Mouse (Mus musculus) liver, postnatal 0 days (tissue): ENCODE results near the gene Tcfl5.

Experiments
- CTCF ChIP-seq: sonication (generic); IDR thresholded peaks from 2 replicates; pipeline ENCODE4 v1.5.1; 2016; ENCODE audit warnings: antibody characterized with exemption, low read depth
- EP300 ChIP-seq: IDR thresholded peaks from 2 replicates; pipeline ENCODE4 v1.6.1; 2016; ENCODE audit warnings: antibody characterized with exemption, low read depth, mild to moderate bottlenecking

GRCm38 (mm10) chr2:180659353-180660150, 17.0 kb upstream of the Tcfl5 start:
- TF ChIP-seq CTCF (no peak), EP300 (no peak)
